8 mouse cellular contexts compared by ENCODE assay signal in genomic region chr10:94115893-94116599, GRCm38 (mm10). TPM values are rescaled to one million over a fixed set of nuclear protein-coding genes. Genes with fewer than 3 reads are reported as not detected.
DNase-seq lines count a peak whose midpoint lies in the region; ATAC-seq and TF ChIP-seq lines count a peak whose summit lies in the region.

No protein-coding gene starts in this region.

- peak; percentile 86 for ATAC-seq in embryonic facial prominence, embryonic 14.5 days (ENCODE audit: low read depth)
- 0 out of 2 replicates have a peak, but pooled peaks have one; percentile 44 for ATAC-seq in limb, embryonic 11.5 days (ENCODE audit: insufficient number of reproducible peaks, low FRiP score, low TSS enrichment, low read depth)
- ATAC-seq in midbrain, embryonic 14.5 days (ENCODE audit: low FRiP score, low TSS enrichment) = peak; percentile 77; the same call in 1 of the 2 replicates

- peaks cover 6% of the 10 kb centered on the region for H3K4me1 ChIP-seq in embryonic facial prominence, embryonic 14.5 days (ENCODE audit: control insufficient read depth, insufficient read depth, low read length)
- peaks cover 2% of the 10 kb centered on the region; the same call in 1 of the 2 replicates for H3K4me1 ChIP-seq in kidney, adult 2 months (ENCODE audit: control insufficient read depth, insufficient read depth, low read length)
- H3K4me1 ChIP-seq in limb, embryonic 11.5 days (ENCODE audit: control insufficient read depth, insufficient read depth, low read length) = peaks cover 6% of the 10 kb centered on the region; the same call in 1 of the 2 replicates
- no peaks in the 10 kb centered on the region for H3K4me1 ChIP-seq in midbrain, embryonic 14.5 days (ENCODE audit: control insufficient read depth, insufficient read depth, low read length)

- no peak overlapping the region for H3K27ac ChIP-seq in embryonic facial prominence, embryonic 14.5 days (replicated peaks; ENCODE audit: low read depth, low read length)
- H3K27ac ChIP-seq in kidney, adult 2 months (ENCODE audit: insufficient read depth, low read depth, low read length) = no peak overlapping the region
- H3K27ac ChIP-seq in limb, embryonic 11.5 days (replicated peaks; ENCODE audit: low read depth, low read length) = no peak overlapping the region
- H3K27ac ChIP-seq in midbrain, embryonic 14.5 days (replicated peaks; ENCODE audit: low read depth, low read length) = no peak overlapping the region

- peak; percentile 53 for TF ChIP-seq CTCF in kidney, adult 2 months (conservative IDR thresholded peaks at IDR 0.05; ENCODE audit: insufficient read depth, insufficient read length, low read depth, low read length)

- no peak overlapping the region for H3K4me3 ChIP-seq in embryonic facial prominence, embryonic 14.5 days (ENCODE audit: low read depth, low read length)
- H3K4me3 ChIP-seq in kidney, adult 2 months (ENCODE audit: insufficient read depth, low read depth, low read length) = no peak overlapping the region
- H3K4me3 ChIP-seq in limb, embryonic 11.5 days (ENCODE audit: low read depth, low read length) = no peak overlapping the region
- no peak overlapping the region for H3K4me3 ChIP-seq in midbrain, embryonic 14.5 days (replicated peaks; ENCODE audit: low read depth, low read length)

- H3K9ac ChIP-seq in embryonic facial prominence, embryonic 14.5 days (ENCODE audit: low read depth, low read length) = no peak overlapping the region
- no peak overlapping the region for H3K9ac ChIP-seq in limb, embryonic 11.5 days (ENCODE audit: low read length)
- no peak overlapping the region for H3K9ac ChIP-seq in midbrain, embryonic 14.5 days (replicated peaks; ENCODE audit: low read length)

- peak overlapping the region; percentile 34 for H3K4me2 ChIP-seq in embryonic facial prominence, embryonic 14.5 days (ENCODE audit: low read depth, low read length)
- H3K4me2 ChIP-seq in limb, embryonic 11.5 days (ENCODE audit: low read depth, severe bottlenecking) = no peak overlapping the region
- no peak overlapping the region for H3K4me2 ChIP-seq in midbrain, embryonic 14.5 days (ENCODE audit: low read length)

- no peaks in the 10 kb centered on the region for H3K9me3 ChIP-seq in embryonic facial prominence, embryonic 14.5 days (ENCODE audit: control insufficient read depth, low read length)
- no peaks in the 10 kb centered on the region for H3K9me3 ChIP-seq in limb, embryonic 11.5 days (ENCODE audit: control insufficient read depth, low read length)
- no peaks in the 10 kb centered on the region for H3K9me3 ChIP-seq in midbrain, embryonic 14.5 days (ENCODE audit: control insufficient read depth, low read length)

- H3K27me3 ChIP-seq in embryonic facial prominence, embryonic 14.5 days (replicated peaks; ENCODE audit: control insufficient read depth, insufficient read depth, low read length) = no peaks in the 10 kb centered on the region
- H3K27me3 ChIP-seq in kidney, adult 2 months (replicated peaks; ENCODE audit: control insufficient read depth, insufficient read depth, low read length) = no peaks in the 10 kb centered on the region
- no peaks in the 10 kb centered on the region for H3K27me3 ChIP-seq in limb, embryonic 11.5 days (ENCODE audit: control insufficient read depth, insufficient read depth, low read length)
- H3K27me3 ChIP-seq in midbrain, embryonic 14.5 days (ENCODE audit: control insufficient read depth, insufficient read depth, low read length) = no peaks in the 10 kb centered on the region

- TF ChIP-seq POLR2A in kidney, adult 2 months (IDR thresholded peaks at IDR 0.05; ENCODE audit: low read depth, low read length) = no peak

- H3K36me3 ChIP-seq in embryonic facial prominence, embryonic 14.5 days (ENCODE audit: control insufficient read depth, insufficient read depth, low read length) = no peaks in the 10 kb centered on the region
- H3K36me3 ChIP-seq in kidney, adult 2 months (ENCODE audit: control insufficient read depth, insufficient read depth, low read length) = no peaks in the 10 kb centered on the region
- no peaks in the 10 kb centered on the region; the same call in 1 of the 2 replicates for H3K36me3 ChIP-seq in limb, embryonic 11.5 days (ENCODE audit: control insufficient read depth, insufficient read depth, low read length)
- no peaks in the 10 kb centered on the region for H3K36me3 ChIP-seq in midbrain, embryonic 14.5 days (ENCODE audit: control insufficient read depth, insufficient read depth, low read length)

- 26% methylated on average over 6 of the region's 6 CpGs for WGBS in embryonic facial prominence, embryonic 14.5 days
- 15% methylated on average over 6 of the region's 6 CpGs for WGBS in kidney, adult 2 months
- 35% methylated on average over 6 of the region's 6 CpGs for WGBS in limb, embryonic 11.5 days
- 43% methylated on average over 6 of the region's 6 CpGs for WGBS in midbrain, embryonic 14.5 days

- peak; percentile 96 for DNase-seq in 3T3-L1 (ENCODE audit: low read depth, low spot score)
- peak; percentile 74 to 80 for DNase-seq in adrenal gland, postnatal 36 days
- DNase-seq in embryonic facial prominence, embryonic 14.5 days (ENCODE audit: low spot score) = peak; percentile 88
- peak; percentile 86 for DNase-seq in heart, adult 8-10 months (ENCODE audit: low spot score)
- DNase-seq in kidney, adult 2 months = peak; percentile 87
- peak; percentile 83 for DNase-seq in limb, embryonic 11.5 days (ENCODE audit: low spot score)
- peak; percentile 94 for DNase-seq in midbrain, embryonic 14.5 days
- DNase-seq in spleen, adult 12 weeks (ENCODE audit: low spot score) = peak; percentile 62

RNA-seq across cellular contexts. Expression of gene Nr2c1, which starts 31.8 kb away (rescaled TPM):
- 10 to 100 TPM; 11.8 to 15.8 TPM for total RNA-seq in adrenal gland, postnatal 36 days (2021)
- polyA plus RNA-seq in embryonic facial prominence, embryonic 14.5 days (2014; fragmentation: Nextera tagmentation; extraction: Ambion mirVana) = 8.6 and 9.1 TPM in 2 replicates
- 1 to 10 TPM; 5.7 to 6.4 (median 6.0) TPM for total RNA-seq in heart, adult 8-10 months (2022)
- 4.0 and 4.1 TPM in 2 replicates for polyA plus RNA-seq in kidney, adult 2 months (2012; rRNA removed)
- polyA plus RNA-seq in limb, embryonic 11.5 days (2014; fragmentation: Nextera tagmentation; extraction: Ambion mirVana) = 11.6 and 13.6 TPM in 2 replicates
- polyA plus RNA-seq in midbrain, embryonic 14.5 days (2014; fragmentation: Nextera tagmentation; extraction: Ambion mirVana) = 7.3 and 8.6 TPM in 2 replicates
